Mouse (Mus musculus) hindbrain, embryonic 10.5 days (tissue): ENCODE measurements around the gene Cyp27b1. TPM values are rescaled to one million over a fixed set of nuclear protein-coding genes. Genes with fewer than 3 reads are reported as not detected.

Experiments used
- DNase-seq: peaks from one replicate; pipeline ENCODE4 v3.0.0-alpha.2; 2017; ENCODE audit warnings: low spot score
- H3K27ac ChIP-seq: fragments of 300-500 bp; sonication (generic); 2 replicates; pipeline ENCODE4 v1.5.1; 2016; ENCODE audit warnings: mild to moderate bottlenecking, moderate library complexity
- H3K27me3 ChIP-seq: fragments of 300-500 bp; sonication (generic); 2 replicates; pipeline ENCODE4 v1.6.1; 2016; ENCODE audit warnings: mild to moderate bottlenecking; ENCODE audit not compliant: poor library complexity, insufficient read depth, severe bottlenecking
- H3K36me3 ChIP-seq: fragments of 300-500 bp; sonication (generic); 2 replicates; pipeline ENCODE4 v1.6.1; 2016; ENCODE audit warnings: mild to moderate bottlenecking, moderate library complexity
- H3K4me1 ChIP-seq: fragments of 300-500 bp; sonication (generic); replicated peaks from 2 replicates; pipeline ENCODE4 v1.6.1; 2016; ENCODE audit warnings: mild to moderate bottlenecking
- H3K4me3 ChIP-seq: fragments of 300-500 bp; sonication (generic); 2 replicates; pipeline ENCODE4 v1.5.1; 2016; ENCODE audit warnings: mild to moderate bottlenecking, moderate library complexity
- H3K9me3 ChIP-seq: fragments of 300-500 bp; sonication (generic); 2 replicates; pipeline ENCODE4 v1.6.1; 2016; ENCODE audit warnings: mild to moderate bottlenecking, moderate library complexity
- WGBS: fragments of 180-500 bp; shearing (Covaris S2); methylation state at CpG from one replicate; pipeline ENCODE4 v1.1.7; 2016; 5-methylcytosine and 5-hydroxymethylcytosine counted together
- polyA plus RNA-seq: library from polyadenylated mRNA; unstranded; fragments of >200 nt; fragmentation: Nextera tagmentation; extraction: Ambion mirVana; gene quantifications from 2 replicates; pipeline ENCODE4 v1.2.1, GENCODE M21; 2016

Cyp27b1 gene
- polyA plus RNA-seq, 1 experiment from 2014 or later = 0.34 TPM

GRCm38 (mm10) chr10:127078001-127078676, 30.1 kb downstream of the Cyp27b1 start:
- DNase-seq = no peak
- 2% methylated on average over 12 of the region's 12 CpGs for WGBS
- no peaks in the 10 kb centered on the region for H3K9me3 ChIP-seq
- H3K27me3 ChIP-seq = peaks cover 83% of the 10 kb centered on the region
- H3K4me3 ChIP-seq = peak overlapping the region; percentile 78
- no peaks in the 10 kb centered on the region for H3K36me3 ChIP-seq
- H3K27ac ChIP-seq = peak overlapping the region; percentile 84; the same call in 1 of the 2 replicates
- peaks cover 61% of the 10 kb centered on the region for H3K4me1 ChIP-seq

DNA sequence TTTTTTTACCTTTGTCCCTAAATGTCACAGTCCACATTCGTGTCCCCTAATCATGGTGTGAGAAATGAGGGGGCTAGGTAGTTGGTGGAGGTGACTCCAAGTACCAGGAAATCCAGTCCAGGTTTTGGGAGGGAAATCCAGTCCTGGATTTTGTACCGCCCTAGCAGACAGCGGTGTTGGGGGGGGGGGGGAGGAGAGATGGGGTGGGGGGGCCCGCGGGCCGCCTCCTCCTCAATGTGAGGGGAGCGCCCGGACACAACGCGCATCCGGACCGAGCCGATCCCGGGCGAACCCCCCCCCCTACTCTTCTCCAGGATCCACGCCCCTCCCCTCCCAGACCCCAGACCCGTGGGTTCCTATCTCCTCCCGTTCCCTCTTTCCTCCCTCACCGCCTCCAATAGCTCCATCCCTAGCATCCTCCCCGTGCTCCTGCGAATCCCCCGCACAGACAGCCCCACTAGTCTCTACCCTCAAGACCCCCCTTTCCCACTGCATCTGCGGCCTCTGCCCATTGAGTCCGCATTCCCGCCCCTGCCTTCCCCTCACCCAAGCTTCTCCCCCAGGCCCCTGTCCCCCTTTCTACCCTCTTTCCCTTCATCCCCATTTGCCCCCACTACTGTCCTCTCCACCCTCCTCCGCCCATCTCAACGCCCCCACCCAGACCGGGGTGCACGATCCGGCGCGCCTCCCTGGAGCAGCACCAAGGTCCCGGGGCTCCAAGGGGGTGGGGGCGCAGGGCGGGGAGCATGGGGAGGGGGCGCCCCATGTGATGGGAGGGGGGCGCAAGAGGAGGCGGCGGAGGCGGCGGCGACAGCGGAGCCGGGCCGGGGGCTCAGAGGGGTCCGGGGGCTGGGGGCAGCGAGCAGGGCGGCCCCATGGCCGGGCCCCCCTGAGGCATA, 30.9 kb downstream of the Cyp27b1 start:
- peaks cover 66% of the 10 kb centered on the region for H3K4me1 ChIP-seq
- H3K27me3 ChIP-seq = peaks cover 91% of the 10 kb centered on the region
- H3K36me3 ChIP-seq = no peaks in the 10 kb centered on the region
- H3K27ac ChIP-seq = peak overlapping the region; percentile 84
- under 1% methylated on average over 49 of the region's 49 CpGs for WGBS
- peak; percentile 76 for DNase-seq
- no peaks in the 10 kb centered on the region for H3K9me3 ChIP-seq
- peak overlapping the region; percentile 78 for H3K4me3 ChIP-seq

- DNase-seq = peak; percentile 38
- peak overlapping the region; percentile 84 for H3K27ac ChIP-seq
- under 1% methylated on average over 70 of the region's 70 CpGs for WGBS
Measured at GRCm38 (mm10) chr10:127079665-127080391, 31.8 kb downstream of the Cyp27b1 start.

GRCm38 (mm10) chr10:127080901-127081780, 33.1 kb downstream of the Cyp27b1 start:
- H3K36me3 ChIP-seq = no peaks in the 10 kb centered on the region
- no peaks in the 10 kb centered on the region for H3K9me3 ChIP-seq
- H3K4me1 ChIP-seq = peaks cover 64% of the 10 kb centered on the region
- WGBS = 2% methylated on average over 48 of the region's 48 CpGs
- H3K27ac ChIP-seq = peak overlapping the region; percentile 47; the same call in 1 of the 2 replicates
- H3K27me3 ChIP-seq = peaks cover 94% of the 10 kb centered on the region
- DNase-seq = peak; percentile 38
- H3K4me3 ChIP-seq = peak overlapping the region; percentile 78

More at GRCm38 (mm10) chr10:127079665-127080391, 31.8 kb downstream of the Cyp27b1 start:
- H3K9me3 ChIP-seq = no peaks in the 10 kb centered on the region
- H3K4me3 ChIP-seq = peak overlapping the region; percentile 78
- peaks cover 100% of the 10 kb centered on the region for H3K27me3 ChIP-seq
- H3K4me1 ChIP-seq = peaks cover 66% of the 10 kb centered on the region
- H3K36me3 ChIP-seq = no peaks in the 10 kb centered on the region

GRCm38 (mm10) chr10:127081996-127082620, 34.1 kb downstream of the Cyp27b1 start:
- H3K36me3 ChIP-seq = no peaks in the 10 kb centered on the region
- 30% methylated on average over 8 of the region's 8 CpGs for WGBS
- H3K27ac ChIP-seq = no peak overlapping the region
- peaks cover 88% of the 10 kb centered on the region for H3K27me3 ChIP-seq
- H3K9me3 ChIP-seq = no peaks in the 10 kb centered on the region
- DNase-seq = peak; percentile 60
- H3K4me1 ChIP-seq = peaks cover 61% of the 10 kb centered on the region
- peak overlapping the region; percentile 78 for H3K4me3 ChIP-seq

GRCm38 (mm10) chr10:127083292-127083914, 35.4 kb downstream of the Cyp27b1 start:
- Histone ChIP-seq H3K4me1 (peaks cover 50% of the 10 kb centered on the region), H3K9me3 (no peaks in the 10 kb centered on the region), H3K27ac (no peak overlapping the region), H3K4me3 (no peak overlapping the region), H3K36me3 (no peaks in the 10 kb centered on the region), H3K27me3 (peaks cover 88% of the 10 kb centered on the region)
- 29% methylated on average over 8 of the region's 8 CpGs for WGBS
- DNase-seq = no peak

DNA sequence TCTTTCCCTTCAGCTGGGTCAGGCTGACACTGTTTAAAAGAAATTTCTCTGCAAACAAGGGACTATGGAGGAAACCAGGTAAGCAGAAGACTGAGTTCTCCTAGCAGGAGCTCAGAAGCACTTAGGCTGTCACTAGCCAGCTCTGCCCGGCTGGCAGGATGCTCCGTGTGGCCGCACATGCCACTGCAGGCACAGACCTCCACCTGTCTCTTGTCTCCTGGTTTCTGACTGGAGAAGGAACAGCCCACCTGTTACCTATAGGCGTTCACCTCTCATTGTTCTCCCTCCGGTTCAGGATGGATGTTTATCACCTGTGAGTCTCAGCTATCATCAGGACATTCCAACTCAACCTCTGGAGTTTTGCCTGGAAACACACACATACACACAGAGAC, 35.9 kb downstream of the Cyp27b1 start:
- no peak for DNase-seq
- Histone ChIP-seq H3K36me3 (no peaks in the 10 kb centered on the region), H3K27me3 (peaks cover 88% of the 10 kb centered on the region), H3K27ac (no peak overlapping the region), H3K4me3 (no peak overlapping the region), H3K4me1 (peaks cover 45% of the 10 kb centered on the region), H3K9me3 (no peaks in the 10 kb centered on the region)
- WGBS = 61% methylated on average over 5 of the region's 5 CpGs

GRCm38 (mm10) chr10:127085052-127085451, 37.0 kb downstream of the Cyp27b1 start:
- peaks cover 34% of the 10 kb centered on the region for H3K4me1 ChIP-seq
- no peak overlapping the region for H3K4me3 ChIP-seq
- H3K9me3 ChIP-seq = no peaks in the 10 kb centered on the region
- DNase-seq = no peak
- no peak overlapping the region for H3K27ac ChIP-seq
- H3K36me3 ChIP-seq = no peaks in the 10 kb centered on the region
- 84% methylated on average over 9 of the region's 9 CpGs for whole genome bisulfite sequencing
- H3K27me3 ChIP-seq = peaks cover 88% of the 10 kb centered on the region

GRCm38 (mm10) chr10:127085633-127086032, 37.6 kb downstream of the Cyp27b1 start:
- no peak overlapping the region for H3K4me3 ChIP-seq
- H3K9me3 ChIP-seq = no peaks in the 10 kb centered on the region
- H3K4me1 ChIP-seq = peaks cover 33% of the 10 kb centered on the region
- peaks cover 88% of the 10 kb centered on the region for H3K27me3 ChIP-seq
- H3K36me3 ChIP-seq = no peaks in the 10 kb centered on the region
- no peak for DNase-seq
- H3K27ac ChIP-seq = no peak overlapping the region
- WGBS = 75% methylated on average over 6 of the region's 6 CpGs

GRCm38 (mm10) chr10:127090560-127091411, 42.7 kb downstream of the Cyp27b1 start:
- Histone ChIP-seq H3K27me3 (peaks cover 81% of the 10 kb centered on the region), H3K36me3 (peaks cover 16% of the 10 kb centered on the region), H3K4me3 (peak overlapping the region; percentile 39), H3K9me3 (no peaks in the 10 kb centered on the region), H3K4me1 (peaks cover 23% of the 10 kb centered on the region), H3K27ac (no peak overlapping the region)
- peak; percentile 27 for DNase-seq
- WGBS = 8% methylated on average over 57 of the region's 57 CpGs
